Mouse (Mus musculus): ENCODE measurements around the gene Chst15. TPM values are rescaled to one million over a fixed set of nuclear protein-coding genes. Genes with fewer than 3 reads are reported as not detected.

The Chst15 gene
- 8.9 and 9.5 TPM in 2 replicates for polyA plus RNA-seq (2016; fragmentation: Nextera tagmentation; extraction: Ambion mirVana)

DNA sequence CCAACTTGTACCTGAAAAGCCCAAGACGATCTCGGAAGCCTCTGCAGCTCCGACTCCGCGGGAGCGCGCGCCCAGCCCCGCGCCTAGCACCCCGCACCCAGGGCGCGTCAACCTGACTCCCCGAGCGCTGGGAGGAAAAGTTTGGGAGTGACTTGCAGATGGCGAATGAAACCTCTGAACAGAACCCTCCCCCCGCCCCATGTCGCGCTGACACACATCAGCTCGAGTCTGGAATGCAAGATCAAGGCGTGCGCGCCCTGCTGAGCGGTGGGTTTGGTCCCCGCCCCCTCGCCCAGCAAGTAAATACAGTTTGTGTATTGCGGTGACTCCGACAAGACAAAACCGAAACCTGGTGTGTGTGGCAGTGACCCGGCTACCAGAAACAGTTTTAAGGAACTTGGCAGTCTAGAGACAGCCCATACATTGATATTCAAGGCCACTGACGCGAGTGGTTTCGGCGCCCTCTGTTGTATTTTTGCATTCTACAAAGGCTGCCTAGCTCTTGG lies at the start of gene Chst15:
Gene Chst15, minus strand, starts transcription at position 193 of the 506 bp plus-strand sequence.
- Histone ChIP-seq H3K27ac (peak within 1 kb of the TSS; percentile 68), H3K36me3 (no peaks in the 10 kb centered on the region), H3K9me3 (replicated peaks) (no peaks in the 10 kb centered on the region), H3K4me2 (peak within 1 kb of the TSS; percentile 93), H3K27me3 (replicated peaks) (peaks cover 48% of the 10 kb centered on the region), H3K4me3 (peak within 1 kb of the TSS; percentile 68), H3K4me1 (peaks cover 30% of the 10 kb centered on the region), H3K9ac (peak within 1 kb of the TSS; percentile 69)
- peak; percentile 45 for ATAC-seq
- whole genome bisulfite sequencing (ENCODE audit: insufficient replicate concordance) = 2% methylated on average over 34 of the region's 34 CpGs

DNA sequence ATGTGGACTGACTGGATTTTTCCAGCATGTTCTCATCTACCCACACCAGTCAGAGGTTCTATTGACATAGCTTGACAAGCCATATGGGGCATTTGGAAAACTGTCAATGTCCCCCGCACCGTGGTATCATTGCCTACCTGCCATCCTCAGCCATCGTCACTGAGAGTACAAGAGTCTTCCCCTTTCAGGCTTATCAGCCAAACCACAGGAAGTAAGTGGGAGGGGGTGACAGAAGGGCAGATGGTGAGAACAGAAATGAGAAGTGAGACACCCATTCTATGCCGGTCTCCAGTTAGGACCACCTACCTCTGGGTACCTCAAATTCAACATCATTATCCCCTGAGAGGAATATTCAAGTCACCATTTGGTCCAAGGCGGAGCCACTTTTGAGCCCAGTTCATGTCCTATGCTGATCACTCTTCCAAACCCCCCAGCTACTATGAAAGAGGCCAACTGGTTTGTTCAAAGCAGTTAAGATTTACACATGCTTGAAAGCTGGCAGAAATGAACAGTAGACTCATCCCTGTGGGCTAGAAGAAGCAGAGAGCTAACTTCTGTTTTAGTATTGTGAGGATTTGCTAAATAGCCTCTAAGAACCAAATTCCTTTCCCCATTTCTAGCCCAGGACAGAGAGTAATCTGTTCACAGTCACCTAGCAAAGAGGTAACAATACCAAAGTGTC lies 48.8 kb upstream of the Chst15 start:
- H3K4me2 ChIP-seq = peak overlapping the region; percentile 26
- H3K9me3 ChIP-seq (replicated peaks) = no peaks in the 10 kb centered on the region
- ATAC-seq = peak; percentile 64
- H3K4me1 ChIP-seq = peaks cover 18% of the 10 kb centered on the region
- H3K27ac ChIP-seq = no peak overlapping the region
- 21% methylated on average over 5 of the region's 5 CpGs for WGBS (ENCODE audit: insufficient replicate concordance)
- no peak overlapping the region for H3K4me3 ChIP-seq
- no peak overlapping the region for H3K9ac ChIP-seq
- no peaks in the 10 kb centered on the region for H3K36me3 ChIP-seq
- H3K27me3 ChIP-seq (replicated peaks) = no peaks in the 10 kb centered on the region; the same call in 1 of the 2 replicates

DNA sequence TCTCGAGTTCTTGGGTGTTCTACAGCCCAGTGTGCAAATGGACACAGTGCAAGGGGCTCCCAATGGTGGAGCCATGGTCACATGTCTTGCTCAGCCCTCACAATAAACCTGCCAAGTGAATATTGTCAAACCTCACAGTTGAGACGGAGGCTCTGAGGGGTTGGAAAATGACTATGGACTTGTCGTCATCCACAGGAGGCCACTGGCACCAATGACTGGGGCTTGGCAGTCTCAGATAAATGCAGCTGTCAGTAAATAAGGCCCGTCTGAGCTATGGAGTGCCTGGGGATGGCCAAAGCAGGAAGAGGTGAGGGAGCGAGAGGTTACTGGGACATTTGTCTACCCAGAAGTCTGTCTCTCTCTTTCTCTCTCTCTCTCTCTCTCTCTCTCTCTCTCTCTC lies 48.1 kb upstream of the Chst15 start:
- peak; percentile 42; the same call in 1 of the 2 replicates for ATAC-seq
- WGBS (ENCODE audit: insufficient replicate concordance) = 25% methylated on average over 5 of the region's 5 CpGs
- no peak overlapping the region for H3K9ac ChIP-seq
- H3K27me3 ChIP-seq (replicated peaks) = no peaks in the 10 kb centered on the region; the same call in 1 of the 2 replicates
- H3K4me1 ChIP-seq = peaks cover 18% of the 10 kb centered on the region
- H3K4me3 ChIP-seq = no peak overlapping the region
- no peaks in the 10 kb centered on the region for H3K9me3 ChIP-seq (replicated peaks)
- H3K27ac ChIP-seq = no peak overlapping the region
- no peak overlapping the region for H3K4me2 ChIP-seq
- no peaks in the 10 kb centered on the region for H3K36me3 ChIP-seq

DNA sequence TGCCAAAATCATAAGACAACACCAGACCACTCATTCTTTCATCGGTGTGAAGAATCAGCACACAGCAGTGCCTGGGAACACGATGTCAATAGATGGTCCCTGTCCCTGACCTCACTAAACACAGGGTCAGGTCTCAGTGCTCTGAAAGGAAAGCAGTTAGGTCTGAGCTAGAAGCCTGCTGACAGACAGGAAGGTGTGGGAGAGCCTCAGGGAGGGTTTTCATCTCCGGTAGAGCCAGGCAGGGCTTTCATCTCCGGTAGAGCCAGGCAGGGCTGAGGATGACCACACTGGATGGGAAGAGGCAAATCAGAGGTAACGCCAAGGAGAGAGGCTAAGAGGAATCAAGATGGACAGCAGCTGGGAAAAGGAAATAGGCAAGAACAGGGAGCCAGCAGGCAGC lies 47.5 kb upstream of the Chst15 start:
- whole genome bisulfite sequencing (ENCODE audit: insufficient replicate concordance) = 25% methylated on average over 5 of the region's 5 CpGs

DNA sequence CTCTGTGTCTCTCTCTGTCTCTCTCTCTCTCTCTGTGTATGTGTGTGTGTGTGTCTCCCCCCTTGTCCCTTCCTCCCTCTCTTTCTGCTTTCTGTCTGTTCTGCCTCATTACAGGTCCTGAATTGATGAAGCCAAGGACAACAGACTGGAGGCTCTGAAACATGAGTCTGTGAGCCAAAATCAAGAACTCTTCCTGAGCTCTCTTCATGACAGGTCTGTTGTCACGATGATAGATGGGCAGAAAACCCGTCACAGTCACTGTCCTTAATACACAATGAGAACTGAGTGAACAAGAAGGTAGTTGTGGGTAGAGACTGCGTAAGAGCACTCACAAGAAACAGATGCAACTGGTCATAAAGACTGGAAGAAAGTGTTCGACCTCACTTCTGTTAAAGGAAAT lies 43.3 kb upstream of the Chst15 start:
- Histone ChIP-seq H3K9me3 (replicated peaks) (no peaks in the 10 kb centered on the region), H3K27me3 (replicated peaks) (no peaks in the 10 kb centered on the region), H3K4me3 (no peak overlapping the region), H3K27ac (no peak overlapping the region), H3K36me3 (no peaks in the 10 kb centered on the region), H3K4me2 (no peak overlapping the region), H3K4me1 (peaks cover 18% of the 10 kb centered on the region), H3K9ac (no peak overlapping the region)
- WGBS (ENCODE audit: insufficient replicate concordance) = 49% methylated on average over 4 of the region's 4 CpGs
- no peak for ATAC-seq

More for the DNA sequence above, 47.5 kb upstream of the Chst15 start:
- no peaks in the 10 kb centered on the region for H3K27me3 ChIP-seq (replicated peaks)
- no peaks in the 10 kb centered on the region for H3K36me3 ChIP-seq
- peaks cover 18% of the 10 kb centered on the region for H3K4me1 ChIP-seq
- H3K4me2 ChIP-seq = no peak overlapping the region
- no peak overlapping the region for H3K4me3 ChIP-seq
- H3K9ac ChIP-seq = no peak overlapping the region
- no peaks in the 10 kb centered on the region for H3K9me3 ChIP-seq (replicated peaks)
- ATAC-seq = no peak
- H3K27ac ChIP-seq = no peak overlapping the region

DNA sequence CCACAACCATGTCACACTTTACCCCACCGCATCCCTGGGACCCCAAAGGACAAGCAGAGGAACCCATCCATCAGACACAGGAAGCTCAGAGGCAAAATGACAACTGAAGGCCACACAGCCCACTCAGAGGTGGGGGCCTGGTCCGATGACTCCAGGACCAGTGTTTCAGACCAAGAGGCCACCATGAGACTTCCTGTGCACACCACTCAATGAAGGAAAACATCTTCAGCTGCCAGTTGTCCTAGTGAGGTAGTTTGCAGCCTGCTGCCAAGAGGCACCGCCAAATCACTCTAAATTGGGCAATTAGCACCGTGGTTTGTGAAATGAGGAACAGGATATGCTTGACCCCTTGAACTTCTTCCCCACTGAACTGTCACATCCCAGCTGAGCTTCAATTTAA lies 41.7 kb upstream of the Chst15 start:
- H3K4me2 ChIP-seq = no peak overlapping the region
- no peaks in the 10 kb centered on the region for H3K36me3 ChIP-seq
- H3K4me3 ChIP-seq = no peak overlapping the region
- H3K9me3 ChIP-seq (replicated peaks) = no peaks in the 10 kb centered on the region
- H3K27ac ChIP-seq = no peak overlapping the region
- H3K4me1 ChIP-seq = peaks cover 9% of the 10 kb centered on the region; the same call in 1 of the 2 replicates
- H3K9ac ChIP-seq = no peak overlapping the region
- H3K27me3 ChIP-seq (replicated peaks) = no peaks in the 10 kb centered on the region
- 26% methylated on average over 4 of the region's 4 CpGs for WGBS (ENCODE audit: insufficient replicate concordance)
- ATAC-seq = no peak

DNA sequence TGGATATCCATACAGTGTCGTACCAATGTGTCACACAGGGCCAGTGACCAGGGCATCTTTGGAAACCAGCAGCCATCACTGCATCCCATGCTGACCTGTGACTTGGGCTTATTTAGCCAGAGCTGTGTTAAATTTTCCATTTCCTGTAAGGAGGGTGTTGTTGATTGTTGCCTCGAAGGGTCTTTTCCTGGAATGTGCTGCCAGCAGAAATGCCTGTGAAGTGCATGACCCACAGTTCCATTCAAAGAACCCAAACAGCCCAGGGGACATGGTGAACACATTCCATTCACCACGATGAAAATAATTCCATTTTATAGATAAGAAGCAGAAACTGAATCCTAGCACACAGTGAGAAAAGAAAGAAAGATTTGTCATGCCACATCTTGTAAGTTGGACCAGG lies 41.2 kb upstream of the Chst15 start:
- Histone ChIP-seq H3K4me2 (no peak overlapping the region), H3K36me3 (no peaks in the 10 kb centered on the region), H3K9ac (no peak overlapping the region), H3K9me3 (replicated peaks) (no peaks in the 10 kb centered on the region), H3K27me3 (replicated peaks) (no peaks in the 10 kb centered on the region), H3K27ac (no peak overlapping the region), H3K4me3 (no peak overlapping the region), H3K4me1 (peaks cover 9% of the 10 kb centered on the region; the same call in 1 of the 2 replicates)
- WGBS (ENCODE audit: insufficient replicate concordance) = 50% methylated on average over 3 of the region's 3 CpGs
- ATAC-seq = no peak

DNA sequence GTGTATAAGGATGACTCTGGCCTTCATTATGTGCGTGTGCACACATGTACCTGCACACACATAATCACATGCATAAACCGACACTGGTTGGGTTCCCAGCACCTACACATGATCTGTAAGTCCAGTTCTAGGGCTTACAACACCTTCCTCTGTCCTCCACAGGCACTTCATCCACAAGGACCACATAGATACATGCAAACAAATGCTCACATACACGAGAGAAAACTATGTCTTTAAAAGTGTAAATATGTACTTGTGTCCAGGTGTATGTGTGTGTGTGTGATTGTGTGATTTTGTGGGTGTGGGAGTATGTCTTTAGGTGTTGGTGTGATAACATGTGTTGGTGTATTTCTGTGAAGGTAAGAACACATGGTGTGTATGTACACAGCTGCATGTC lies 40.8 kb upstream of the Chst15 start:
- Histone ChIP-seq H3K9ac (no peak overlapping the region), H3K36me3 (no peaks in the 10 kb centered on the region), H3K4me3 (no peak overlapping the region), H3K27me3 (replicated peaks) (no peaks in the 10 kb centered on the region), H3K27ac (no peak overlapping the region), H3K4me1 (peaks cover 9% of the 10 kb centered on the region; the same call in 1 of the 2 replicates), H3K4me2 (no peak overlapping the region), H3K9me3 (replicated peaks) (no peaks in the 10 kb centered on the region)
- WGBS (ENCODE audit: insufficient replicate concordance) = 64% methylated on average over 3 of the region's 3 CpGs
- no peak for ATAC-seq

DNA sequence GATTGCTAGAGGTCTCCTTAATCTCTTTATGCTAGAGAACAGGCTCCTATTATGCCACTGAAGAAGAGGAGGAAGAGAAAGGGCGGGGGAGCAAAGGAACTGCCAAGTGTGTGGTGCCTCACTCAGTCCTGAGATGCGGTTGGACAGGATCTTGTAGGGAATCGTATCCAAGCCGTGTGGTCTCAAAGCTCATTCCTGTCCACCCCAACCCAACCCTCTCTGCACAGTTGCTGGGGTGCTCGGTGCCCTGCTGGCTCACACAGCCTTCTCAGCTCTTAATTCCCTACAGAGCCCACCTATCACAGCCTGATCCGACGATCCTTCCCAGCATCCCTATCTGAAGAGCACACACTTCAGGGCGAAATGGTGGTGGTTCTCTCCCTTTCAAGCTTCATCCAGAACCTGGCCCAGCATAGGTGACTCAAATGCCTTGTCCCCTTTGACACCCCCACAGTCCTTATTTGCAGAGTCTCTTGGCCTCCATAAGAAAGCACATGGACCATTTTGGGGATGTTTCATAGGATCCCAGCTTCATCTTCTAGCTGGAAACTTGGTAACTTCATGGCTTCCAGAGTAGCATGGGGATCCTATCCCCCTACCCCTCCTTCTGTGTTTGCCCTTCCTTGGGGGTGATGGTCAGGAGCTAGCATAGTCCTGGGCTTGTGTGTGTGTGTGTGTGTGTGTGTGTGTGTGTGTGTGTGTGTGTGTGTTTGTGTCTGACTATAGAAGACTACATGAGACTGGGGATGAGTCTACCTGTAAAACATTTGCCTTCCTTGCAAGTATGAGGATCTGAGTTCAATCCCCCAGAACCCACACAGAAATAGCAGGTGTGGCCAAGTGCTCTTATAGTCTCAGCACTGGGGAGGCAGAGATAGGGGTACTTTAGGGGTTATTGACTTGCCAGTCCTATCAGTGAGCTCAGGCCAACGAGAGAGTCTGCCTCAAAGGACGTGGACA lies 40.1 kb upstream of the Chst15 start:
- no peak for ATAC-seq

DNA sequence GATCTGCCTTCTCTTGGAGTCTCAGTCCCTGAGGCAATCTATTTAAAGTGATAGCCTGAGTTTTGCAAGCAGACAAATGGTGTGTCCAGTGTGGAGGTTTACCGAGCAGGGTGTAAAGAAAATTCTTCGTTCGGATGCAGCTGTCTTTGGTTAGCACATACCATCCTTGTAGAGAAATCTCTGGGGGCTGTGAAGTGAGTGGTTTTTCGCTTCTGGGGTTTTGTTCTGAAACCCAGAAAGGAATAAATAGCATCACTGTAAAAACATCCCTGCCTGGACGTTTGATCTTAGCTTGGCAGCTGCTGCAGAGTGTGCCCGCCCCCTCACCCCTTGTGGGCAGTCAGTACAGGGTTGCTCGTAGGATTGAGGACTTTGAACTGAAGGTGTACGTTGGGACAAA lies 39.2 kb upstream of the Chst15 start:
- Histone ChIP-seq H3K9ac (no peak overlapping the region), H3K27ac (no peak overlapping the region), H3K4me3 (no peak overlapping the region), H3K27me3 (replicated peaks) (no peaks in the 10 kb centered on the region), H3K9me3 (replicated peaks) (no peaks in the 10 kb centered on the region), H3K4me1 (peaks cover 9% of the 10 kb centered on the region; the same call in 1 of the 2 replicates), H3K36me3 (no peaks in the 10 kb centered on the region), H3K4me2 (no peak overlapping the region)
- WGBS (ENCODE audit: insufficient replicate concordance) = 56% methylated on average over 8 of the region's 8 CpGs
- no peak for ATAC-seq

More for the DNA sequence above, 40.1 kb upstream of the Chst15 start:
- no peak overlapping the region for H3K9ac ChIP-seq
- H3K9me3 ChIP-seq (replicated peaks) = no peaks in the 10 kb centered on the region
- H3K27me3 ChIP-seq (replicated peaks) = no peaks in the 10 kb centered on the region
- H3K4me3 ChIP-seq = no peak overlapping the region
- WGBS (ENCODE audit: insufficient replicate concordance) = 53% methylated on average over 10 of the region's 10 CpGs
- no peak overlapping the region for H3K4me2 ChIP-seq
- no peak overlapping the region for H3K27ac ChIP-seq
- H3K4me1 ChIP-seq = peaks cover 9% of the 10 kb centered on the region; the same call in 1 of the 2 replicates
- no peaks in the 10 kb centered on the region for H3K36me3 ChIP-seq

DNA sequence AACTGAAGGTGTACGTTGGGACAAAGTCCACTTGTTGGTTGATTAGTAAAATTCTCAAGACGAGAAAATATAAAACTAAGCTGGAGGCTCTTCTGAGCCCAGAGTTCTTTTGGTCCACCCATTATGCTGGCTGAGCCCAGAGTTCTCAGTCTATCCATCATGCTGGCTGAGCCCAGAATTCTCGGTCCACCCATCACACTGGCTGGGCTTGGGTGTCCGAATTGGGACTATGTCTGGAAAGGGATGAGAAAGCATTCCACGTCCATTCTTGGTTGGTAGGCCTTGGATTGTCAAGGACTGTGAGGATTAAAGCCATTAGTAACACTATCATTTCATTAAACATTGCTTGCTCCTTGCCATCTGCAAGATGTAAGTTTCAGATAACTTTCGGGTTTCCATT lies 38.7 kb upstream of the Chst15 start:
- Histone ChIP-seq H3K27ac (no peak overlapping the region), H3K36me3 (no peaks in the 10 kb centered on the region), H3K27me3 (replicated peaks) (no peaks in the 10 kb centered on the region), H3K9me3 (replicated peaks) (no peaks in the 10 kb centered on the region), H3K4me2 (no peak overlapping the region), H3K4me1 (peaks cover 9% of the 10 kb centered on the region; the same call in 1 of the 2 replicates), H3K4me3 (no peak overlapping the region), H3K9ac (no peak overlapping the region)
- ATAC-seq = no peak
- 57% methylated on average over 6 of the region's 6 CpGs for WGBS (ENCODE audit: insufficient replicate concordance)
